Mouse (Mus musculus) kidney, postnatal 4 days (tissue): Measurements from ENCODE around the gene Gpx6.

ENCODE experiments used
- DNase-seq, 2 experiments: peaks; one replicate each; pipeline ENCODE4 v3.0.0; 2021; ENCODE audit warnings: mixed read lengths in 2 of 2

Gene Gpx6

DNA sequence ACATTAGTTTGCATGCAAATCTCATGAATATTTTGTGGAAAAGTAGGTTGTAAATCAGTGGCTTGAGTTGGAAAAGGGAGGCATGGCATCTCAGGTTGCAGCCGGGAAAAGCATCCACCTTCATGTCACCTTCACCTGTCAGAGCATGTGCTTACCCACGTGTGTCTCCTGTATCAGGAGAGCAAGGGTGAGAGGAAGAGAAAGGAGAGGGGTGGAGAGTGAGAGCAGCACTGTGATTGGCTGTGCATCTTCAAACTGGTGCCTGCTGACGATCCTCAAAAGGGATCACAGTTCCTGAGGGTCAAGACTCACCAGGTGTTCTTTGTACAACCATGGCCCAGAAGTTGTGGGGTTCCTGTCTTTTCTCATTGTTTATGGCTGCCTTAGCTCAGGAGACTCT is at the start of gene Gpx6:
Gpx6 (plus strand) TSS at position 200 of the 400 bp plus-strand sequence.
- DNase-seq: peak in 1 of 2 experiments; percentile 9

DNA sequence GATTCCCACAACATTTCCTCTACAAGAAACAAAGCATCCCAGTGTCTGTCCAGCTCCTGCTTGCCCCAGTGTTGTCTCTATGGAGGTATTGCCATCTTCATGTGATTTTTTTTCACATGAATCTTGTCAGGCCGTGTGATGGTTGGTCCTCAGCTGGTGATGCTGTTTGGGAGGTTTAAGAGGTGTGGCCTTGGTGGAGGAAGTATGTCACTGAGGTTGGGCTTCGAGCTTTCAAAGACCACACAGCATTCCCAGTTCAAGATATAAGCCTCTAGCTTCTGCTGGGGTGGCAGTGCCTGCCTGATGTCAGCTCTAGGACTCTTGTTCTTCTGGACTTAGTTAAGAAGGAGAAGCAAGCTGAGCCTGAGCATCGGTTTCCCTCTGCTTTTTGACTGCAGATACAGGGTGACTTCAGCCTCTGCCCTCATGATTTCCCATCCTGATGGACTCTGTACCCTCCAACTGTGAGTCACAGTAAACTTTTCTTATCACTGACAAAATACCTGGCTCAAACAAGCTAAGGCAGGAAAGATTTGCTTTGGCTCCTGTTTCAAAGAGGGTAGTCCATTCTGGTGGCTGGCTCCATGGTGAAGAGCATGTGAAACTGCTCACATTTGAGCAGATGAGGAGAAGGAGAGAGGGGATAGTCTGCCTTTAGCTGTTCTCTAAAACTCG is 49.0 kb upstream of the Gpx6 start:
- no peak for DNase-seq

DNA sequence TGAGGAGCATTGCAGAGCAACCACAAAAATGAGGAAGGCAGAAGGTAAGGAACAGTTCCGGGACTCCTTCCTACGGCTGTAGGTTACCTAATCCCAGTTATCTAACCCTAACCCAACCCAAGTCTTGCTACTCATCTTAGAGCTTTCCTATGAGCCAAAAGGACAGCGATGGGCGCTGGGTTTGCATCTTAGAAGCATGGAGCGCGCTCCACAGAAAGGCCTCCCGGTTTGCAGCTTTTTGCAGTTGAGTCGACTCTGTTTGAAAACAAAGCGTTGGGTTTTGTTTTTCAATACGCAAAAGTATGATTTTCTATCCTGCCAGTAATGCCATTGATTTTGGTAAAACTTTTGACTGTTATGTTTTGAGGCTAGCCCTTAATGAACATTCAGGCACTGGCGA is 48.0 kb upstream of the Gpx6 start:
- peak in 1 of 2 experiments; percentile 10 for DNase-seq

DNA sequence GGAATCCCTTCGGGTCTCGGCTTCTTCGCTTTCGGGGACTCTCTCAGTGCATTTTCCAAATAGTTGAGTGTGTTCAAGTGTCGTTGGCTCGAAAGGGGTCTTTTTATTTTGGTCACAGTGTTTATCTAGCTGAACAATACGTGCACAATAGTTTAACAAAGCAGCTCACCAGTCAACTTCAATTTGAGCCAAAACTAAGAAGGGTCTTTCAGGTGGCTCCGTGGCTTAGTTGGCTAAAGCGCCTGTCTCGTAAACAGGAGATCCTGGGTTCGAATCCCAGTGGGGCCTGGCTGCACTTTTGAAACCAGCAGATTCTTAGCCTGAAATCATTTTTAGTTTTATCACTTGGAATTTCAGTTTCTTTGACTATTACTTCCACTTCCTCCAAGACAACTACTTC is 47.6 kb upstream of the Gpx6 start:
- no peak for DNase-seq

DNA sequence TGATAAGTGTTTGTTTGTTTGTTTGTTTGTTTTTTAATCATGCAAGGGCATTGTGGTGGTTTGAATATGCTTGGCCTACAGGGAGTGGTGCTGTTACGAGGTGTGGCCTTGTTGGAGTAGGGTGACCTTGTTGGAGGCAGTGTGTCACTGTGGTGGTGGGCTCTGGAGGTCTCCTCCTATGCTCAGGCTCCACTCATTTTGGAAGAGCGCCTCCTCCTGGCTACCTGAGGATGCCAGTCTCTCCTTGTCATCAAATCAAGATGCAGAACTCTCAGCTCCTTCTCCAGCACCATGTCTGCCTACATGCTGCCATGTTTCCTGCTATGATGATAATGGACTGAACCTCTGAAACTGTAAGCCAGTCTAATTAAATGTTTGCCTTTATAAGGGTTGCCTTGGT is 46.2 kb upstream of the Gpx6 start:
- DNase-seq: no peak

DNA sequence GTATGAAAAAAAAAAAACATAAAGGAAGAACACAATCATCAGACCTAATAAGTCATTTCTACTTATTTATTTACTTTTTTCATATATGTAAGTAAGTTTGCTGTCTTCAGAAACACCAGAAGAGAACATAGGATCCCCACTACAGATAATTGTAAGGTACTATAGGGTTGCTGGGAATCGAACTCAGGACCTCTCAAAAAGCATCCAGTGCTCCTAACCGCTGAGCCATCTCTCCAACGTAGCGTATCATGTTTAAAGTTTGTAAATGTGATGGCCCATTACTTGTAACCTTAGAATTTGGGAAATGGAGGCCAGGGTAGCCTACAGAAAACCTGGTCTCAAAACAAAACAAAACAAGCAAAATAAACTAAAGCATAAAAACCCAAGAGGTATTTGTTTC is 44.4 kb upstream of the Gpx6 start:
- DNase-seq: no peak

DNA sequence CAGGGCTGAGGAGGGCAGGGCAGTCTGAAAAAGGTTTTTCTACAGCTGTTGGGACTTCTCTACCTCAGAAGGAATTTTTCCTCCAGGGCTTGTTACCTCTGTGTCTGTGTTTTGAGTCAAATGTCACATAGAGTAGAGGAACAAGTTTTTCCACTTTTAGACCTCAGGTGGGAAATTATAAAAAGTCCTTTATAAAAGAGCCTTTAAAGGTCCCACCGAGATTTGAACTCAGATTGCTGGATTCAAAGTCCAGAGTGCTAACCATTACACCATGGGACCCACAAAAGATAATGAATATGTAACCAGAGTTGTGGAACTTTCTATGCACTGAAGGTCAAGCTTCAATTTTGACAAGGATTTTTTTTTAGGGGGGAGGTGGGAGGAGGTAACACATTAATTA is 43.7 kb upstream of the Gpx6 start:
- DNase-seq: no peak

DNA sequence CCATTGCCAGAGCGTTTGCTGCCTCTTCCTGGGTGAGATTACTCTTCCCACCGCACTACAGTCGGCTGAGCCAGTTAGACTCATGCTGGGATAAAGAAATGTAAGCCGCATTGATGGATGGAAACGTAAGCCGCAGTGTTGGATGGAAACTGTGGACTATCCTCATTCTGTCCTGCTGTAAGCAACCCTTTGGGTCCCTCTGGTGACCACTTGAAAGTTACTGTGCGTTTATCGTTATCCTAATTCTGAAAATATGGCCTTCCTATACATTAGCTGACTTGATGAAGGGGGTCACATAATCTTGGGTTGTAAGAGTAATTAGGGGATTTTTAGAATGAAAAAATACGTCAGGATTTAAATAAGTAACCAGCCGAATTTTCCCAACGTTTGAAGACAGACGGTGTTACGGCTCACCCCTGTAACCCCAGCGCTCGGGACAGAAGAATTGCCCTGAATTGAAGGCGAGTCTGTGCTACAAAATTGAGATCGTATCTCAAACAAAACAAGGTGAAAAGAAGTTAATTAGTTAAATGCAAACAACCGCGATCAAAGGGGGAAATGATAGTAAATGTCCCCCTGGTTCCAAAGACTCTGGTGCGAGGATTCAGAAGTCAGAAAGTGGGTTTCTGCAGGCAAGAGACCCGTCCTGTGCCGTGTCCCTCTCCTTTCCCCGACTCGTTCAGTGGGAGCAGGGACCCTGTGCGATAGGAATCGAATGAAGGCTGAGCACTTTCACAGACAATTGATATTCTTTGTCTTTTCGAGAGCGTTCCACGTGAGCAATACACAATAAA is 36.7 kb upstream of the Gpx6 start:
- DNase-seq: peak; percentile 22 to 47

DNA sequence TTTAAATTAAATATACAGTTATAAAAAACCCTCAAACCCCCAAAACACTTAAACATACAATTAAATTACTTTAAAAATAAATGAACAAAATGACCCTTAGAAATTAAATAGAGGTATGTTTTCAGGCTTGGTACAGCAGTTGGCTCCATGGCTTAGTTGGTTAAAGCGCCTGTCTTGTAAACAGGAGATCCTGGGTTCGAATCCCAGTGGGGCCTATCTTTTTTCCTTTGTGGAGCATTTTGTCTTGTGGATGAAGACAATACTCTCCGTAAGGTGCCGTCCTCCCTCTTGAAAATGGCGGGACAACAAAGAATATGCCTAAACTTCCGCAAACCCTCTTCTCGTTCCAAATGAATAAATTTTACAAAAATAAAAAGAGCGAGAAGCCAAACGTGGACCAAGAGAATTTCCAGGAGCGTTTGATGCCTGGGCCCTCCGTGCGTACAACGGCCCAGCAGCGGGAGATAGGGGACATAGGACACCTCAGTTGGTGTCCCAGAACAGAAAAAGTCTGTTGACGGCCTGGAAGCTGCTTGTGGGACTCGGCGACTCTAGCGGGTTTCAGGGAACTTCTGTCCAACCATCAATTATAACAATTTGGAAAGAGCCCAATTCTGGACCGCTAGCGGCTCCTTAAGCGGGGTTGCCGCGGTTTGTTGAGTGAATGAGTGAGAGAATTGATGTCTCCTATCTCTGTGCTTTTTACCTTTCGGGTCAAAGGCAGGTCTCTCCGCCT is 35.9 kb upstream of the Gpx6 start:
- peak; percentile 61 to 75 for DNase-seq

DNA sequence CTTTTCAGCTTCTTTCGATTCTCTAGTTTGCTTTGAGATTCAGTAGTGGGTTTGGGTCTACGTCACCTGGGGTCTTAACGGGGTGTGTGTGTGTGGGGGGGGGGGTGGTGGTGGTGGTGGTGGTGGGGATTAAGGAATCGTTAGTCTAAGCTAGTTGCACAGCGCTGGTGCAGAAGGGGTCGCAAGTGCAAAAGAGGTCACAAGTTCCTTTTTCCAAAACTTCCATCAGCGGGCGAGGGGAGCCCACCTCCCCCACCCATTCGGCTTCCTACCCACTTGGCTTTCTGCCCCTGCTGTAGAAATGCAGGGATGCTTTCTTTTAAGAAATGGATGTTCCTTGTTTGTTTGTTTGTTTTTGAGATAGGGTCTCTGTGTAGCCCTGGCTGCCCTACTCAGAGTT is 35.4 kb upstream of the Gpx6 start:
- DNase-seq: peak in 1 of 2 experiments; percentile 5

DNA sequence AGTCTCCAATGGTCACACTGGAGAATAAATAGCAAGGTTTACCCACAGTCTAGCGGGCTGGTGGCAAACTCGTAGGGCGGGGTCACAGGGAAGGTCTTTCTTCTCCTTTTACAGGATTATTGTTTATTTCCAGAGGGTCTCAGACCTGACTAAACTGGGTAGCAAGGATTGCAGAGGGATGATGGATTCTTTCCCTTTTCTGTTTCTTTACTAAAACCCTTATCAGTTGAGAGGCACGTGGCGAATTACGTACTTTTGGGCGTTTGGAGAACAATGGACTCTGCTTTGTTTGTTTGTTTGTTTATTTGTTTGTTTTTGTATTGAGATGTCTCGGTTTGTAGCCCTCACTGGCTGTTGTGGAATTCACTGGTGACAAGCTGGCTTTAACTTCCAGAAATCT is 32.8 kb upstream of the Gpx6 start:
- DNase-seq: peak in 1 of 2 experiments; percentile 8

DNA sequence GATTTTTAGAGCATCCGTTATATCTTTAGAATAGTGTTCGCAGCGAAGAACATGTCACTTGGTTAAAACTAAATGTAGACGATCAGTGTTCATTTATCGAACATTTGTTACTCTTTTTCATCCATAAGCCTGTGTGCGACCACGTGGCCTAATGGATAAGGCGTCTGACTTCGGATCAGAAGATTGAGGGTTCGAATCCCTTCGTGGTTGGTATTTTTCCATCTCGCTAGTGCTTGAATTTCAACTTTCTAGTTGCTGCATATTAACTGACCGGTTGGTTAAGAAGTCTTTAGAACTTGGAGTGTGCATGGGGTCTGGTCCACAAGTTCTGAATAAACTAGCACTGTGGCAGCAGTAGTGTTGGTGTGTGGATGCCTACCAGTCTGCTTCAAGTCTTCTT is 32.4 kb upstream of the Gpx6 start:
- peak; percentile 68 to 78 for DNase-seq

DNA sequence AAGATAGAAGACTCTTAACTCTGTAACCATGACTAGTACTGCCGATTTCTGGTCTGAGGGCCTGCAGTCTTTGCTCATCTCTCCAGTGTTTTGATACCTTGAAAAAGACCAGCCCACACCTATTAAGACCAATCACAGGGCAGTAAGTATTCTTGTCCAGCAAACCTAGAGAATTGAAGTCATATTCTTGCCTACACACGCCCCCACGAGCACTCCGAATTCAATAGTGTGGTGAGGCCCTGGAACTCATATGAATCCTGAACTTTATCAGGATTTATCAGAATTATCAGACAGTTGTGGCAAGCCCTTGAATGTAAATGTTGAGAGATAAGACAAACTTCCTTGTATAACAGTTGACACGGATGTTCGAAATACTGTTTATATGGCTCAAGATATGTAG is 19.3 kb upstream of the Gpx6 start, which contains the start of gene Gpx5:
Gpx5 (minus strand) TSS at position 101 of the 400 bp plus-strand sequence.
- DNase-seq: no peak

DNA sequence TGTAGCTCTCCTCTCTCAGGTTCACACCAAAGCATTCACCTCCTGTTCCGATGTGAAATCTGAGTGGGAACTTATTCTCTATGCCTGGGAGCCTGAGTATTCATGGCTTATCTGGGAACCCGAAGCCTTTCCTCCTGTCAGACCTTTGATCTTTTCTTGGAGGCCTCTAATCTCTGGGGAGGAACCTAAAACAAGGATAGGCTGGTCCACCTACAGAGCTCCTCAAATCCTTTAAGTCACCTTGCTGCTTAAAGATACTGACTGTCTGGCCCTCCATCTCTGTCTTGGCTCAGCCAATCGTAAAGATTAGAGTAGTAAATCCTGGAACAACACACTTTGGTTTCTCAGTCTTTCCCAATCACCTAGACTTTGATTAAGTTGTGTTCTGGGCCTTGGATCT is 13.4 kb upstream of the Gpx6 start:
- DNase-seq: no peak

DNA sequence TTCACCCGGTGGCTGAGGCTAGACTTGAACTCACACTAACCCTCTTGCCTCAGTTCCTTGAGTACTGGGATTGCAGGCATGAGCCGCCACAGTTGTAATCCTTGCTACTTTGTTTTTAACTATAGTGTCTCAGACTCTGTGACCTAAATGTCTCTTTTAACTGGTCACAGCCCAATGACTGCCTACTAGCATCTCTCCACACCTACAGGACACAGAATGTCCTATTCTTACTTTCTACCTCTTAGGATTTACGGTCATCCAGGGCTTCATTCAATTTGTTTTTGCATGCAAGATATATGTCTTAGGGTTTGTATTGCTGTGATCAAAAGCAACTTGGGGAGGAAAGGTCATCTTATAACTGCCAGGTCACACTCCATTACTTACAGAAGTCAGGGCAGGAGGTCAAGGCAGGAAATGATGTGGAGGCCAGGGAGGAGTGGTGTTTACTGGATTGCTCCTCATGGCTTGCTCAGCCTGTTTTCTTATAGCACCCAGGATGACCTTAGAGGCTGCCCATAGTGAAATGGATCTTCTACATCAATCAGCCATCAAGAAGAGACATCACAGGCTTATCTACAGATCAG is 7.3 kb upstream of the Gpx6 start:
- no peak for DNase-seq

DNA sequence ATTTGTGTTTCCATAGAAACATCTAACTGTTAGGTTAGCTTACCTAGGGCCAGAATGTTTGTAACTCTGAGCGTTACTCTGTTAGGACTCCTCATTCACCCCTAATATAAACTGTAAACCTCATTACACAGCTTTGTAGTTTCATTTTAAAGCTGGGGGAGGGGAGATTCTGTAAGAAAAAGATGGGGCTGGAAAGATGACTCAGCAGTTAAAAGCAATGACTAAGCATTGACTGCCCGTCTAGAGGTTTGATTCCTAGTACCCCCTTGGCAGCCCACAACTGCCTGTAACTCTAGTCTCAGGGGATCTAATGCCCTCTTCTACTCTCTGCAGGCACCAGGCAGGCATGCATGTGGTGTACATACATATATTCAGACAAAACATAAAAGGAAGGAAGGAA is 2.1 kb upstream of the Gpx6 start:
- no peak for DNase-seq

DNA sequence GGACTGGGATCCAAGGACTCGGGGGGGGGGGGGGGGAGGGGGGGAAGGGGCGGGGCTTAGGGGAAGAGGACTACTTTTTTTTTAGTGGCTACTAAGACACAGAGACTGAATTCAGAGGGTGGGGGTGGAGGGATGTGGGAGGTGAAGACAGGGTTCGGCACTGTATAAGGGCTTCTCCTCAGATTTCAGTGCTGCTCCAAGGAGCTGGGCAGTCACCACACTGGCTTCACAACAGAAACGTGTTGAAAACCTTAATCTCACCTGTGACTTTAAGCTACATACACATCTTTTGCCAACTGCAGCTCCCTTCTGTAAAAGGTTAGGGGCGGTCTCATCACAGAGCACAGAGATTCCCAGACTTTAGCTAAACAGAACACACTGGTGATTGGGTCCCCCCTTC is 929 bp downstream of the Gpx6 start:
- no peak for DNase-seq

DNA sequence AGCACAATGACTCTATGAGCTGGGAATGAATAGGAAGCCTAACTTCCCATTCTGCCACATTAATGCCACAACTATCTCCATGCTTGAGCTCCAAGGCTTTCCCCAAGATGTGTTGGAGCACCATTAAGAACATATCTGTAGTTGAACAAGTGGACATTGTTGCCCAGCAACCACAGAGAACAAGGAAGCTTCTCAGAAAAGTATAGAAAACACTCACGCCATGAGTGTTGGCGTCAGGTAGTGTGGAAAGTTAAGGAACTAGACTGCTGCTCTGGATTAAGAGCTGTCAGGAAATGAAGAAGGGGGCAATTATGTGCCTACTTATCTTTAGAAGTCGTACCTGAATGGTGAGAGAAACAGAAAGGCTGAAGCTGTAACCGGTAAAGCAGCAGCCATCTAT is 2.0 kb downstream of the Gpx6 start:
- no peak for DNase-seq

DNA sequence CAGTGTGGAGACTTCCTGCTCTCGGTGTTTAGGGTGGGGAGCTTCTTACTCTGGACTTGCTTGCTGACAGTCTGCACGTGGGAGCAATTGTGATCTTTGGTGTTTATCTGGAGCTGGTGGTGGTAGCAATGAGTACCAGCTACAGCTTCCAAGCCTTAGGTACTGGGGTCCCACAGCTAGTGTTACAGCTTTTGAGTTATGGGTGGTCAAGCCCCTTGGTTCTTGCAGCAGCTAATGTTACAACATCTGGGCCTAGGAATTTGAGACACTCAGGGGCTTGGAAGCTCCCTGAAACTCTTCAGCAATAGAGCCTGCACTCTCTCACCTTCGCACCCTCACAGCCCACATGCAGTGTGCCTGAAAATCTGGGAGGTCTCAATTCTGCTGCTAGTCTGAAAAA is 8.3 kb downstream of the Gpx6 start:
- DNase-seq: no peak

DNA sequence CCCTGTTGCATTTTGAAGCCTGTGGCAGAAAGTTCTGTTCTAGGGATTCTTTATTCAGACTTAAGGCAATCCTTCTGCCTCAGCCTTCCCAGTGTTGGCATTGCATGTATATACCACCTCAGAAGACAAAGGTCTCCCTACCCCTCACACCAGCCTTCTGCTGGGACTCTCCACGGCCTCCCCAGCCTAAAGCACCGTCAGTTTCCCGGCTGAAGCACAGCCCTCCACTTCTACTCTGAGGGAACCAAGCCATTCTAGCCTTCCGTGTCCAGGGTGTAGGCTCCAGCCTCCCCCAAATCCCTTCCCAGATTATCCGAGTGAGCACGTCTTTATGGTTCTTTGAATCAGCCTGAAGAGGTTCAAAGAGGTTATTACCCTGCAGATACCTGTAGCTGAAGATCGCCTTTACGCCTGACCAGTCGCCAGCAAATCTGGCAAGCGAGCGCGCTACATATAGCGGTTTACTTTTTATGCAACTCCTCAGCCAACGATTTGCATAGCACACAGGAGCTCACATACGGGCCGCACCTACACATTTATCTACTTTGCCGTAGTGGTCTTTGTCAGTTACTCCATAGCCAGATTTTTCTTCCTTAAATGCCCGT is 10.1 kb downstream of the Gpx6 start:
- no peak for DNase-seq

DNA sequence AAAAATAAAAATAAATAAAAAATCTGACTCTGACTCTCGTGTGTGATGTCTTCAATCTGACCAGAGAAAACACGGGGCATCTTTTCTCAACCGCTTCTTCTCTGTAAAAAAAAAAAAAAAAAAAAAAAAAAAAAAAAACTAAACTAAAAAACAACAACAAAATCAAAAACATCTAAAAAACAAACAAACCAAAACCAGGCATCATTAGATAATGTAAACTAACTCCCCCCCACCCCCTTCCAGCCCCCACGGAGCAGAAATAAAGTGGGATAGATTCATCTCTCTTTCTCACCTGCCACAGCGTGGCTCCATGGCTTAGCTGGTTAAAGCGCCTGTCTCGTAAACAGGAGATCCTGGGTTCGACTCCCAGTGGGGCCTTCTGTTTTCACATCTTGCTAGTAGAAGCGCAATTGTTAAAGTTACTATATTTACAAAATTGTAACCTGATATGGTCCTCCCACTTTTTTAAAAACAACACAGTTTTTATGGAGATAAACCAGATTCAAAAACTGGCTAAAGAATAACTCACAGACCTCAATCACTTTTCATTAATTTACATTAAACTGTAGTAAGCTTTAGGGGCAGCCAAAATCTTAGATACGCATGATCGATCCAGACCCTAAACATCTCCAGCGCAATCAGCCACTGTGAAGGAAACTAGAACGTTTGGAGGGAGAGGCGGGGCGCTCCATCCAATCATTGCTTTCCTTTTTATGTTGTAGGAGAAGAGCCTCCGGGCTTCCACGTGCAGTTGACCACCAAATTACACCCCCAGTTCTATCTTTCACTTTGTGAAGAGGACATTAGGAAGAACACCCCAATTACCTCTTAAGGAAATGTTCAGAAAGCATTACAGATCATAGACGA is 10.8 kb downstream of the Gpx6 start:
- DNase-seq: peak; percentile 31 to 37

DNA sequence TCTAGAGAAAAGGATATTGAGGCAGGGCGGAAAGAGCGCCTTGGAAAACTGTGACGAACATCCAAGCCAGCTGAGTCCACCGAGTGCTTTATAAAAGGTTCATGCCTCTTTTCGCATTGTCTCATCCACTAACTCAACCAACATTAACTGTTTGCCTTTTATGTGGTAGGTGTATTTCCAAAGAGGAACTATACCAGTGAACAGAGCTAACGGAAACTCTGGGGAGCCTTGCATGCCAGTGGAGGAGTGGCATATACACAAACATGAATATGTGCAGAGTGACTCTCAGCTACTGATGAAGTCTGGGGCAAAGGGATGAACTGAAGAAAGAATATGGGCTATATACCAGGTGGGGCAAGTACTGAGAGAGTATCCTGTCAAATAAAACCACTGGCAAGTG is 11.5 kb downstream of the Gpx6 start:
- DNase-seq: no peak
